Mouse (Mus musculus) spleen, postnatal 0 days (tissue): ENCODE measurements around the gene Eid1. TPM values are rescaled to one million over a fixed set of nuclear protein-coding genes. Genes with fewer than 3 reads are reported as not detected.

Experiments used
- polyA plus RNA-seq: library from polyadenylated mRNA; unstranded; fragments of >200 nt; fragmentation: Nextera tagmentation; extraction: Ambion mirVana; gene quantifications from 2 replicates; pipeline ENCODE4 v1.2.1, GENCODE M21; 2015

Gene Eid1
- polyA plus RNA-seq: 95.0 and 99.8 TPM in 2 replicates

DNA sequence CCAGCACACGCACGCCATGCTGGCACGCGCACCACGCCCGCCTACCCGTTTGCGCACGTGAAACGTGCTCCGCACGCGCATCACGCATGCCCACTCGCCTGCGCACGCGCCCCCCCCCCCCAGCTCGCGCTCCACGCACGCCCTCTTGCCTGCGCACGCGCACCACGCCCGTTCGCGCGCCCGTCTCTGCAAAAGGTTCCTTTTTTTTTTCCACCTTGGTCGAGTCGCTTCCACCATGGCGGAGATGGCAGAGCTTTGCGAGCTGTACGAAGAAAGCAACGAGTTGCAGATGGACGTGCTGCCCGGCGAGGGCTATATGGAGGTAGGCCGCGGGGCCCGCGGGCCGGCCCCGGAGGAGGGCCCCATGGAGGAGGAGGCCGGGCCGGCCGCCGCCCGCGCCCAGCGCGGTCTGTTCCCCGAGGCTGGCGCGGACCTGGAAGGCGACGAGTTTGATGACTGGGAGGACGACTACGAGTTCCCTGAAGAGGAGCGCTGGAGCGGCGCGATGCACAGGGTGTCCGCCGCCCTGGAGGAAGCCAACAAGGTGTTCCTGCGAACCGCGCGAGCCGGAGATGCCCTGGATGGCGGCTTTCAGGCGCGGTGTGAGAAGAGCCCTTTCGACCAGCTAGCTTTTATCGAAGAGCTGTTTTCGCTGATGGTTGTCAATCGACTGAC lies at the start of gene Eid1:
Gene Eid1, plus strand, starts transcription at position 139 of the 675 bp plus-strand sequence.

GRCm38 (mm10) chr2:125624837-125625351 lies 48.0 kb upstream of the Eid1 start, which contains the start of gene Cep152:
Gene Cep152 (minus strand): TSS chr2:125625113.

DNA sequence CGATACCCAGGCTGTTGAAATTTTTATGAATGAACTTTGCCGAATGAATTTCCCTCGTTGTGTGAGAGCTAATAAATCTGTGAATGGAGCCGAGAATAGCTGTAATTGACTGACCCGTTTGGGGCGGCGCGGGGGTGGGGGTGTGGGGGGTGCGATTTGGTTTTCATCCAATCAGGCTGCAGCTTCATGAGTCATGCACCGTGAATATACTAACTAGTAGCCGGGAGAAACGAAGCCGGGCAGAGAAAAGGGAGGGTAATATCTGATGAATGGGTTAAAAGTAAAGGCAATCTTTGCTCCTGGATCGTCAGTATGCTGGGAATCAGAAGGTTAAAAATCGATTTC lies 51.2 kb downstream of the Eid1 start, which contains the start of gene Shc4:
Gene Shc4, minus strand, starts transcription at position 63 of the 345 bp plus-strand sequence.

Other genes starting within 250 kb of the Eid1 start
- 0.16 and 0.19 TPM in 2 replicates for gene Gm9913, start 168.0 kb upstream of the Eid1 start, polyA plus RNA-seq
- 9.2 and 11.1 TPM in 2 replicates for gene Fbn1, start 165.1 kb upstream of the Eid1 start, polyA plus RNA-seq
- gene Cep152, start 48.0 kb upstream of the Eid1 start, polyA plus RNA-seq: 5.6 and 5.7 TPM in 2 replicates
- gene Shc4, start 51.1 kb downstream of the Eid1 start, polyA plus RNA-seq: 0.96 and 1.0 TPM in 2 replicates
- 8.1 and 11.8 TPM in 2 replicates for gene Secisbp2l, start 109.8 kb downstream of the Eid1 start, polyA plus RNA-seq
- 9.8 and 13.8 TPM in 2 replicates for gene Galk2, start 186.0 kb downstream of the Eid1 start, polyA plus RNA-seq
- 36.5 and 38.0 TPM in 2 replicates for gene Cops2, start 186.0 kb downstream of the Eid1 start, polyA plus RNA-seq